Mouse (Mus musculus): ENCODE data around the gene 4932438H23Rik. TPM values are rescaled to one million over a fixed set of nuclear protein-coding genes. Genes with fewer than 3 reads are reported as not detected.
A peak's percentile ranks its signal among the peaks of the same experiment; 100 is the strongest.

The 4932438H23Rik gene
- polyA plus RNA-seq, 1 experiment from 2014 or later = 0.11 TPM

GRCm38 (mm10) chr16:91068969-91069368, 26.0 kb downstream of the 4932438H23Rik start:
- H3K4me3 ChIP-seq (ENCODE audit: low read depth, low read length) = no peak overlapping the region
- DNase-seq (peak; percentile 66), ATAC-seq (ENCODE audit: insufficient read depth) (peak; percentile 45; the same call in 1 of the 2 replicates)
- no peaks in the 10 kb centered on the region for H3K4me1 ChIP-seq (ENCODE audit: insufficient read depth)
- no peak overlapping the region for H3K27ac ChIP-seq (ENCODE audit: low read depth)
- no peak for TF ChIP-seq CTCF (IDR thresholded peaks at IDR 0.05; ENCODE audit: low read depth)
- WGBS = 21% methylated on average over 12 of the region's 12 CpGs
- no peak overlapping the region for H3K9ac ChIP-seq
- no peaks in the 10 kb centered on the region for H3K9me3 ChIP-seq (ENCODE audit: low read depth, low read length)
- 0 out of 2 replicates have a peak overlapping the region, but pooled peaks have one; percentile 15 for H3K4me2 ChIP-seq
- H3K36me3 ChIP-seq (ENCODE audit: insufficient read depth) = no peaks in the 10 kb centered on the region
- no peaks in the 10 kb centered on the region for H3K27me3 ChIP-seq (ENCODE audit: insufficient read depth, low read length)

DNA sequence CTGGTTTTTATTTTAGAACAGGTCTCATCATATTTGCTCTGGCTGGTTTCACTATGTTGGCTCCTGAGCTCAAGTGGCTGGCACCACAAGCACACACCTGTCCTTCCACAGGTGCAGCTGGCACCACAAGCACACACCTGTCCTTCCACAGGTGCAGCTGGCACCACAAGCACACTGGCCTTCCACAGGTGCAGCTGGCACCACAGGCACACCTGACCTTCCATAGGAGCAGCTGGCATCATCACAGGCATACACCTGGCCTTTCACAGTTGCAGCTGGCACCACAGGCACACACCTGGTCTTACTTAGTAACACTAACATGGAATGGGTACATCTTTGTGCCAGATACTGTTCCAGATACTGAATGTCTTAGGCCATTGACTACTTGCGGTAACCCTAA, 27.8 kb downstream of the 4932438H23Rik start:
- no peaks in the 10 kb centered on the region for H3K4me1 ChIP-seq (ENCODE audit: insufficient read depth)
- H3K27me3 ChIP-seq (ENCODE audit: insufficient read depth, low read length) = no peaks in the 10 kb centered on the region
- no peak overlapping the region for H3K4me3 ChIP-seq (ENCODE audit: low read depth, low read length)
- H3K9me3 ChIP-seq (ENCODE audit: low read depth, low read length) = no peaks in the 10 kb centered on the region
- ATAC-seq (ENCODE audit: insufficient read depth) (no peak), DNase-seq (no peak)
- H3K27ac ChIP-seq (ENCODE audit: low read depth) = no peak overlapping the region
- no peak for TF ChIP-seq CTCF (IDR thresholded peaks at IDR 0.05; ENCODE audit: low read depth)
- H3K9ac ChIP-seq = no peak overlapping the region
- 95% methylated on average over 1 of the region's 1 CpGs for WGBS
- no peak overlapping the region for H3K4me2 ChIP-seq
- H3K36me3 ChIP-seq (ENCODE audit: insufficient read depth) = no peaks in the 10 kb centered on the region

- Histone ChIP-seq H3K4me1 (ENCODE audit: insufficient read depth) (no peaks in the 10 kb centered on the region), H3K4me2 (no peak overlapping the region), H3K9ac (no peak overlapping the region), H3K9me3 (ENCODE audit: low read depth, low read length) (no peaks in the 10 kb centered on the region), H3K36me3 (ENCODE audit: insufficient read depth) (no peaks in the 10 kb centered on the region), H3K4me3 (ENCODE audit: low read depth, low read length) (no peak overlapping the region), H3K27me3 (ENCODE audit: insufficient read depth, low read length) (no peaks in the 10 kb centered on the region), H3K27ac (ENCODE audit: low read depth) (no peak overlapping the region)
- DNase-seq (no peak), ATAC-seq (ENCODE audit: insufficient read depth) (no peak)
- WGBS = 78% methylated on average over 12 of the region's 12 CpGs
- no peak for TF ChIP-seq CTCF (IDR thresholded peaks at IDR 0.05; ENCODE audit: low read depth)
These were observed 30.1 kb downstream of the 4932438H23Rik start for GRCm38 (mm10) chr16:91064583-91065365.

DNA sequence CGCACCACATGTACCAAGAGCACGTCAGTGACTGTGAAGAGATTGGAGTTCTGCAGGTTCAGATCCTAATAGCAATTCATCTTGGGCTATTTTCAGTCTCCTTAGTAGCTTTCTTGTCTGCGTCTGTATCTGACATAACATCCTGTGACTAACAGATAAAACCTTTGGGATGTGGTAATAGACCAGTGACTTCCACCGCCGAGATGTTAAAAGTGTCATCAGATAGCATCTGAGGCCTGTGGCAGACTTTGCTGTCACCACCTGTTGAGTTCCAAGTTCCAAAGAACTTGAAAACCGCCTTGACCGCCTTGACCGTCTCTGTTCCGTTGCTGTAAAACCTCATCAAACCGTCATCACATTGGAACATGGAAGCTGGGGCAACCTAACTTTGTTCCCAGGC, 31.1 kb downstream of the 4932438H23Rik start:
- Histone ChIP-seq H3K4me1 (ENCODE audit: insufficient read depth) (no peaks in the 10 kb centered on the region), H3K36me3 (ENCODE audit: insufficient read depth) (no peaks in the 10 kb centered on the region), H3K4me3 (ENCODE audit: low read depth, low read length) (no peak overlapping the region), H3K27ac (ENCODE audit: low read depth) (no peak overlapping the region), H3K9me3 (ENCODE audit: low read depth, low read length) (no peaks in the 10 kb centered on the region), H3K9ac (no peak overlapping the region), H3K4me2 (no peak overlapping the region), H3K27me3 (ENCODE audit: insufficient read depth, low read length) (no peaks in the 10 kb centered on the region)
- ATAC-seq (ENCODE audit: insufficient read depth) = no peak
- TF ChIP-seq CTCF (IDR thresholded peaks at IDR 0.05; ENCODE audit: low read depth) = no peak
- DNase-seq = no peak
- WGBS = 83% methylated on average over 10 of the region's 10 CpGs

DNA sequence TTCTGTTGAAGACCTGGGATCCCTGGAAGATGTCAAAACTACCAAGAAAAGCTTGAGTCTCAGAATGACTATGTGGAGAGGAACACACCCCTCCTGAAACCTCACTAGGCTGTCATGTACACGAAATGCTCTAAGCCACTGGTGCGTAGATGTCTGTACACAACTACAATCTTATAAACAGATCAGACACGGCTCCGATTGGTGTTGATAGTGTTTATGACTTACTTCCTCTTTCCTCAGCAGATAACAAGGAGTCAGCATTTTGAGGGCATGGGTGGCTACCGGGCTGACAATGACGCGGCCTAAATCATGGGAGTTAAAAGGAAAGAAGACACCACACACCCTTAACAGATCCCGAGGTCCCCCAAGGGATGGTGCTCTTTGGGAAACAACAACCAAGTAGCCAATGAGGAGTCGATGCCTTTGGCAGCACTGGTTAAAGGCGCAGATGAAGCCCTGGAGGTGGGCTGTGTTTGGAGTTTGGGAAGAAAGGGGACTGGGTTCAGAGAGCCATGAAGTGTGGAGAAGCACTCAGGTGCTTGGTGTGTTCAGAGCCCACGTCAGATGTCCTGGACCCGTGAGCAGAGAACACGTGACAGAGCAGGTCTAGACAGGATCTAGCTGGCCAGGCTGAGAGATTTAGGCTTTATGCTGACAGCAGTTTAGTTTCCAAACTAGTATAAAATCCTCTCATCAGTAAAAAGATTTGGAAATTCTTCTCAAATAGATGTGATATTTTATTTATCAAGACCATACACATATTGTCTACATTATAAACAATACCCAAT, 33.2 kb downstream of the 4932438H23Rik start:
- Histone ChIP-seq H3K9me3 (ENCODE audit: low read depth, low read length) (no peaks in the 10 kb centered on the region), H3K4me2 (no peak overlapping the region), H3K4me3 (ENCODE audit: low read depth, low read length) (no peak overlapping the region), H3K27ac (ENCODE audit: low read depth) (no peak overlapping the region), H3K4me1 (ENCODE audit: insufficient read depth) (no peaks in the 10 kb centered on the region), H3K27me3 (ENCODE audit: insufficient read depth, low read length) (no peaks in the 10 kb centered on the region), H3K36me3 (ENCODE audit: insufficient read depth) (no peaks in the 10 kb centered on the region), H3K9ac (no peak overlapping the region)
- ATAC-seq (ENCODE audit: insufficient read depth) = no peak
- 63% methylated on average over 13 of the region's 13 CpGs for WGBS
- DNase-seq = peak; percentile 2
- TF ChIP-seq CTCF (IDR thresholded peaks at IDR 0.05; ENCODE audit: low read depth) = no peak

- ATAC-seq (ENCODE audit: insufficient read depth) = no peak
- Histone ChIP-seq H3K9ac (no peak overlapping the region), H3K4me1 (ENCODE audit: insufficient read depth) (no peaks in the 10 kb centered on the region), H3K4me2 (no peak overlapping the region), H3K27ac (ENCODE audit: low read depth) (no peak overlapping the region), H3K36me3 (ENCODE audit: insufficient read depth) (no peaks in the 10 kb centered on the region), H3K27me3 (ENCODE audit: insufficient read depth, low read length) (no peaks in the 10 kb centered on the region), H3K4me3 (ENCODE audit: low read depth, low read length) (no peak overlapping the region), H3K9me3 (ENCODE audit: low read depth, low read length) (no peaks in the 10 kb centered on the region)
- WGBS = 63% methylated on average over 6 of the region's 6 CpGs
- TF ChIP-seq CTCF (IDR thresholded peaks at IDR 0.05; ENCODE audit: low read depth) = no peak
- DNase-seq = no peak
These were observed 37.2 kb downstream of the 4932438H23Rik start for GRCm38 (mm10) chr16:91057741-91058140.

DNA sequence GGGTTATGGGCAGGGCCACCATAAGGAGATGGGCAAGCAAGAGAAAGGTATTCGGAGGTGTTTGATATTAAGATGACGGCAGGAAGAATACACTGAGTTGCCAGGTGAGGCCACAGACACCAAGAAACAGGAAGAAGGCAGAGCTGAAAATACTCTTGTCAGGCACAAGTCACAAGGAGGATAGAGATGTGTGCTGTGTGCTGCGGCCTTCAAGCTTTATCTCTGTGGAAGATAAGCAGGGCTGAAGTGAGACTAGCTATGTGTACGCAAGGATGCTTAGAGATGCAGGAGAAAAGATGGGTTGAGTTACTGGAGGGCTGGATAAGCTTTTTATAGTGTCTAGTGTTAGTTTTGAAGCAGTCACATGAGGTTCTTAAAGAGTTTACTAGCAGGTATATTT, 37.7 kb downstream of the 4932438H23Rik start:
- Histone ChIP-seq H3K4me3 (ENCODE audit: low read depth, low read length) (no peak overlapping the region), H3K27ac (ENCODE audit: low read depth) (no peak overlapping the region), H3K36me3 (ENCODE audit: insufficient read depth) (no peaks in the 10 kb centered on the region), H3K9ac (no peak overlapping the region), H3K9me3 (ENCODE audit: low read depth, low read length) (no peaks in the 10 kb centered on the region), H3K27me3 (ENCODE audit: insufficient read depth, low read length) (0 out of 2 replicates have a peak, but pooled peaks cover under 1% of the 10 kb centered on the region), H3K4me1 (ENCODE audit: insufficient read depth) (no peaks in the 10 kb centered on the region), H3K4me2 (no peak overlapping the region)
- DNase-seq (no peak), ATAC-seq (ENCODE audit: insufficient read depth) (no peak)
- WGBS = 66% methylated on average over 4 of the region's 4 CpGs
- TF ChIP-seq CTCF (IDR thresholded peaks at IDR 0.05; ENCODE audit: low read depth) = no peak

All from lung, embryonic 14.5 days (tissue).